ENCODE assay signal across 11 mouse cellular contexts in genomic region chr13:91702337-91702736, GRCm38 (mm10). TPM values are rescaled to one million over a fixed set of nuclear protein-coding genes. Genes with fewer than 3 reads are reported as not detected.
DNase-seq lines count a peak whose midpoint lies in the region; ATAC-seq and TF ChIP-seq lines count a peak whose summit lies in the region.
"Had no signal": no experiment of that assay in that cellular context is flagged by ENCODE, and none has a peak within 500 bp of the region (broad histone marks: within the 10 kb centered on the region; RNA-seq: fewer than 3 reads in every experiment).

No protein-coding gene starts in this region.

- WGBS in lung, postnatal 0 days, result 48% methylated on average over 6 of the region's 6 CpGs

- no peaks in the 10 kb centered on the region for H3K9me3 ChIP-seq in lung, postnatal 0 days (ENCODE audit: low read length)
- H3K9me3 ChIP-seq: embryonic facial prominence, embryonic 10.5 days; forebrain, embryonic 13.5 days had no signal

- no peak for TF ChIP-seq EP300 in lung, postnatal 0 days (IDR thresholded peaks at IDR 0.05)

- H3K4me1 ChIP-seq in lung, postnatal 0 days (ENCODE audit: insufficient read depth, low read depth, low read length), result no peaks in the 10 kb centered on the region
- H3K4me1 ChIP-seq: embryonic facial prominence, embryonic 10.5 days; forebrain, embryonic 13.5 days had no signal

- DNase-seq in frontal cortex, postnatal 10 days (ENCODE audit: low spot score in 2 of 2), result no peak
- DNase-seq in lung, postnatal 0 days (ENCODE audit: low spot score), result peak; percentile 37
- no peak for DNase-seq in lung, postnatal 10 days
- DNase-seq in induced T-regulatory cell, adult 2 months (ENCODE audit: low read depth), result peak; percentile 55
- no peak for DNase-seq in embryo, embryonic 10.5 days (ENCODE audit: low spot score)
- no peak for DNase-seq in c-Kit-positive CD71-positive TER-119-positive erythroid progenitor cells, embryonic 14.5 days (ENCODE audit: low spot score)

- TF ChIP-seq CTCF in lung, postnatal 0 days (IDR thresholded peaks at IDR 0.05), result no peak

- no peaks in the 10 kb centered on the region for H3K27me3 ChIP-seq in lung, postnatal 0 days (replicated peaks; ENCODE audit: insufficient read depth, low read length)
- H3K27me3 ChIP-seq: forebrain, embryonic 13.5 days had no signal

- H3K4me3 ChIP-seq in lung, postnatal 0 days (ENCODE audit: low read depth, low read length), result no peak overlapping the region
- H3K4me3 ChIP-seq: embryonic facial prominence, embryonic 10.5 days; forebrain, embryonic 13.5 days had no signal

- H3K36me3 ChIP-seq in lung, postnatal 0 days (ENCODE audit: insufficient read depth, low read length), result no peaks in the 10 kb centered on the region

- no peak overlapping the region for H3K9ac ChIP-seq in lung, postnatal 0 days (replicated peaks; ENCODE audit: low read depth)
- H3K9ac ChIP-seq: forebrain, embryonic 13.5 days had no signal

- no peak overlapping the region for H3K4me2 ChIP-seq in lung, postnatal 0 days (replicated peaks; ENCODE audit: low read depth, low read length)
- H3K4me2 ChIP-seq: forebrain, embryonic 13.5 days; midbrain, embryonic 11.5 days had no signal

- ATAC-seq in frontal cortex, adult (ENCODE audit: low TSS enrichment), result peak; percentile 74
- peak; percentile 70 for ATAC-seq in lung, postnatal 0 days
- peak; percentile 87 for ATAC-seq in neutrophil, adult 5-6 weeks (ENCODE audit: extremely low read depth, insufficient number of reproducible peaks, low FRiP score, poor library complexity, severe bottlenecking)
- ATAC-seq: forebrain, embryonic 13.5 days had no signal

- no peak overlapping the region for H3K27ac ChIP-seq in lung, postnatal 0 days (ENCODE audit: low read length)
- H3K27ac ChIP-seq: embryonic facial prominence, embryonic 10.5 days; forebrain, embryonic 13.5 days had no signal

RNA-seq across cellular contexts. Expression of gene Acot12, which starts 39.0 kb away (rescaled TPM):
- 0.08 TPM in 1 of 2 replicates, not detected in the other for polyA plus RNA-seq in lung, postnatal 0 days (2015; fragmentation: Nextera tagmentation; extraction: Ambion mirVana)
- total RNA-seq in neutrophil, adult 5-6 weeks (2017), result not detected in 2 replicates
- polyA plus RNA-seq: embryonic facial prominence, embryonic 10.5 days; forebrain, embryonic 13.5 days; midbrain, embryonic 11.5 days had no signal

Comparison
In these comparisons a context has a peak if more than half of its experiments do, and no peak if none do; other contexts are left out.
1. DNase-seq: peak in lung, postnatal 0 days (single experiment) and induced T-regulatory cell, adult 2 months (single experiment); none in frontal cortex, postnatal 10 days (0 of 2), lung, postnatal 10 days (single experiment), embryo, embryonic 10.5 days (single experiment) and c-Kit-positive CD71-positive TER-119-positive erythroid progenitor cells, embryonic 14.5 days (single experiment).
2. Peak in every context shown above with its lines, with median percentiles within 50 percentile points of each other: ATAC-seq.